Mouse (Mus musculus): ENCODE results near the gene Eif2ak4.

GRCm38 (mm10) chr2:118463480-118463879 lies 75.1 kb downstream of the Eif2ak4 start:
- no peak for TF ChIP-seq CTCF (conservative IDR thresholded peaks at IDR 0.05; ENCODE audit: low read length)
- TF ChIP-seq NANOG (IDR thresholded peaks at IDR 0.05; ENCODE audit: borderline replicate concordance, low read length), result no peak
